Mouse (Mus musculus): ENCODE data around the gene Flywch2. TPM values are rescaled to one million over a fixed set of nuclear protein-coding genes. Genes with fewer than 3 reads are reported as not detected.

The Flywch2 gene
- polyA plus RNA-seq, 1 experiment from 2014 or later: 2.3 TPM

DNA sequence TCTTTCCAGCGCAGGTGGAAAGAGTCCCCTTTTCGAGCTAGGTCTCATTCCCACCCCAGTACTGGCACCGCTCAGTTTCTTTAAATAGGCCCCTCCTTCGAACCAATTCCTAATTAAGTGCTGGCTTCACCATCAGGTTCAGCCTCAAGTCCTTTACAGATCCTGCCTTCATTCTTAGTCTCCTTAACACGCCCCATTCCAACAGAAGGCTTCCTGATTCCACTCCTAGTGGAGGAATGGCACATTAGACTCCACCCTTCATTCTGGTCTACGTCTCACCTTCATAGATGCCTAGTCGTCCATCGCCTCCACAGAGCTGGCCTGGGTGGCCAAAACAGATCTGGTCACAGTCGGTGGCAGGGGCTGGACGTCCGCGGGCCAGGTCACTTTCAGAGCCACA lies 42.9 kb downstream of the Flywch2 start:
- no peak overlapping the region for H3K4me3 ChIP-seq (ENCODE audit: low read depth, low read length)
- no peaks in the 10 kb centered on the region for H3K9me3 ChIP-seq (ENCODE audit: low read length)
- no peak overlapping the region for H3K9ac ChIP-seq (replicated peaks)
- TF ChIP-seq EP300 (IDR thresholded peaks at IDR 0.05; ENCODE audit: low read depth) (no peak), CTCF (IDR thresholded peaks at IDR 0.05; ENCODE audit: low read depth) (no peak)
- H3K4me2 ChIP-seq (ENCODE audit: low read depth, low read length): no peak overlapping the region
- H3K4me1 ChIP-seq (ENCODE audit: insufficient read depth): peaks cover 33% of the 10 kb centered on the region
- ATAC-seq (no peak), DNase-seq (no peak)
- 63% methylated on average over 12 of the region's 12 CpGs for WGBS (ENCODE audit: insufficient replicate concordance)
- no peak overlapping the region for H3K27ac ChIP-seq (ENCODE audit: low read depth)
- no peaks in the 10 kb centered on the region for H3K36me3 ChIP-seq (replicated peaks; ENCODE audit: insufficient read depth, low read length)
- peaks cover 84% of the 10 kb centered on the region for H3K27me3 ChIP-seq (ENCODE audit: insufficient read depth, low read length)

DNA sequence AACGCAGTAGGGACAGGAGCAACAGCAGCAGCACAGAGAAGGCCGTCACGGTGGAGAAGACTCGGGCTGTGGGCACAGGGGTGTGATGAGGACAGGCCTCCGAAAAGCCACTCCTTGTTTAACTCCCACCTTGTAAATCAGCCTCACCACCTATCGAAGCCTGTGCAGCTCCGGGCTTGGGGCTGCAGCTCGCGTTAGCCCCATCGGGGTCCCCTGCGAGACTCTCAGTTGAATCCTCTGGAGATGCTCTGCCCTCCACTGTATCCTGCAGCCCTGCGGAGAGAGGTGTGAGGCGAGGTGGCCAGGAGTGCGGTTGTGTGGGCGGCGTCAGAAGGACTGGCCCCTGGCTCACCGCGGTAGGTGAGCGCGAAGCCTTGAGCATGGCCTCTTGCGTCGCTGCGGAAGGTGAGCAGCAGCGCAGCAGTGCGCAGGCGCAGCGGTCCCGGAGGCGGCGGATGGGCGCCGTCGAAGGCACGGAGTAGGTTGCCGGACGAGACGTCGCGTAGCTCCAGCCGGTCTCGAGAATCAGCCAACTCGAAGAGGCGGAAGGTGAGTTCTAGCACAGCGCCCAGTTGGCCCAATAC lies 43.6 kb downstream of the Flywch2 start:
- TF ChIP-seq EP300 (IDR thresholded peaks at IDR 0.05; ENCODE audit: low read depth) (no peak), CTCF (IDR thresholded peaks at IDR 0.05; ENCODE audit: low read depth) (no peak)
- DNase-seq (no peak), ATAC-seq (no peak)
- Histone ChIP-seq H3K27ac (ENCODE audit: low read depth) (no peak overlapping the region), H3K4me3 (ENCODE audit: low read depth, low read length) (peak overlapping the region; percentile 10; the same call in 1 of the 2 replicates), H3K36me3 (replicated peaks; ENCODE audit: insufficient read depth, low read length) (no peaks in the 10 kb centered on the region), H3K4me1 (ENCODE audit: insufficient read depth) (peaks cover 33% of the 10 kb centered on the region), H3K27me3 (ENCODE audit: insufficient read depth, low read length) (peaks cover 89% of the 10 kb centered on the region), H3K9ac (replicated peaks) (no peak overlapping the region), H3K4me2 (ENCODE audit: low read depth, low read length) (no peak overlapping the region; the same call in 1 of the 2 replicates), H3K9me3 (ENCODE audit: low read length) (no peaks in the 10 kb centered on the region)
- 8% methylated on average over 42 of the region's 44 CpGs for WGBS (ENCODE audit: insufficient replicate concordance)

GRCm38 (mm10) chr17:23741359-23742209 lies 44.3 kb downstream of the Flywch2 start:
- peaks cover 84% of the 10 kb centered on the region for H3K27me3 ChIP-seq (ENCODE audit: insufficient read depth, low read length)
- H3K36me3 ChIP-seq (replicated peaks; ENCODE audit: insufficient read depth, low read length): no peaks in the 10 kb centered on the region

DNA sequence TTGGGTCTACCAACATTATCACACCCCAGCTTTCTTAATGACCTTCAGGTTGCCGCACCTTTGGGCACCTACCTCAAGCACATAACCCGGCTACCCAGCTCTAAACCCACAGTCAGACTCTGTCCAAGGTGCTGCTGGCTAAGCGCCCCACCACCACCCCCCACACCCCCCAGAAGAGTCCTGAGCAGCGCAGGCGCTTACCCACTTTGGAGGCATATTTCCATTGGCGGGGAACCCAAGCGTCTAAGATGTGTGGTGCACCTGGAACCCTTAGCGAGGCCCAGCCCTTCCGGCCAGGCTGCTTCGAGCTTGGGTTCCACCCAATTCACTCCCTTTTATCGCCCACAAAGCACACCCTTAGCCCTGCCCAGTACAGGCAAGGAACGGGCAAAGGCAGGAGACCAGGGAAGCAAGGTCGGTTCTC lies 45.3 kb downstream of the Flywch2 start, which contains the start of gene Paqr4:
TSS of gene Paqr4 (minus strand) at position 270 of the 424 bp plus-strand sequence.
- Histone ChIP-seq H3K9me3 (ENCODE audit: low read length) (no peaks in the 10 kb centered on the region), H3K9ac (replicated peaks) (peak within 1 kb of the TSS; percentile 71), H3K4me3 (ENCODE audit: low read depth, low read length) (peak within 1 kb of the TSS; percentile 65), H3K4me2 (ENCODE audit: low read depth, low read length) (peak within 1 kb of the TSS; percentile 99), H3K36me3 (replicated peaks; ENCODE audit: insufficient read depth, low read length) (peaks cover 1% of the 10 kb centered on the region; the same call in 1 of the 2 replicates), H3K27ac (ENCODE audit: low read depth) (peak within 1 kb of the TSS; percentile 29), H3K27me3 (ENCODE audit: insufficient read depth, low read length) (peaks cover 74% of the 10 kb centered on the region), H3K4me1 (ENCODE audit: insufficient read depth) (peaks cover 26% of the 10 kb centered on the region)
- 7% methylated on average over 13 of the region's 13 CpGs for WGBS (ENCODE audit: insufficient replicate concordance)
- ATAC-seq (peak; percentile 67), DNase-seq (no peak)
- TF ChIP-seq EP300 (IDR thresholded peaks at IDR 0.05; ENCODE audit: low read depth) (no peak), CTCF (IDR thresholded peaks at IDR 0.05; ENCODE audit: low read depth) (no peak)

More at GRCm38 (mm10) chr17:23741359-23742209, 44.3 kb downstream of the Flywch2 start:
- WGBS (ENCODE audit: insufficient replicate concordance): 46% methylated on average over 38 of the region's 38 CpGs
- Histone ChIP-seq H3K27ac (ENCODE audit: low read depth) (no peak overlapping the region), H3K4me1 (ENCODE audit: insufficient read depth) (peaks cover 33% of the 10 kb centered on the region), H3K9me3 (ENCODE audit: low read length) (no peaks in the 10 kb centered on the region), H3K4me3 (ENCODE audit: low read depth, low read length) (no peak overlapping the region), H3K4me2 (ENCODE audit: low read depth, low read length) (no peak overlapping the region), H3K9ac (replicated peaks) (no peak overlapping the region)
- DNase-seq: no peak
- no peak for TF ChIP-seq EP300 (IDR thresholded peaks at IDR 0.05; ENCODE audit: low read depth)
- TF ChIP-seq CTCF (IDR thresholded peaks at IDR 0.05; ENCODE audit: low read depth): no peak
- no peak for ATAC-seq

GRCm38 (mm10) chr17:23740136-23740584 lies 45.7 kb downstream of the Flywch2 start:
- peak overlapping the region; percentile 65 for H3K4me3 ChIP-seq (ENCODE audit: low read depth, low read length)
- peak overlapping the region; percentile 29 for H3K27ac ChIP-seq (ENCODE audit: low read depth)

More at GRCm38 (mm10) chr17:23740136-23740584, 45.7 kb downstream of the Flywch2 start:
- Histone ChIP-seq H3K4me1 (ENCODE audit: insufficient read depth) (peaks cover 24% of the 10 kb centered on the region), H3K36me3 (replicated peaks; ENCODE audit: insufficient read depth, low read length) (peaks cover 3% of the 10 kb centered on the region; the same call in 1 of the 2 replicates), H3K9me3 (ENCODE audit: low read length) (no peaks in the 10 kb centered on the region), H3K9ac (replicated peaks) (peak overlapping the region; percentile 71), H3K27me3 (ENCODE audit: insufficient read depth, low read length) (peaks cover 70% of the 10 kb centered on the region), H3K4me2 (ENCODE audit: low read depth, low read length) (peak overlapping the region; percentile 99)
- DNase-seq (peak; percentile 89), ATAC-seq (peak; percentile 90)
- WGBS (ENCODE audit: insufficient replicate concordance): under 1% methylated on average over 43 of the region's 46 CpGs
- TF ChIP-seq EP300 (IDR thresholded peaks at IDR 0.05; ENCODE audit: low read depth) (no peak), CTCF (IDR thresholded peaks at IDR 0.05; ENCODE audit: low read depth) (no peak)

Data from liver, postnatal 0 days (tissue).